Mouse (Mus musculus) liver, embryonic 14.5 days (tissue): ENCODE data around the gene Zmiz1. TPM values are rescaled to one million over a fixed set of nuclear protein-coding genes. Genes with fewer than 3 reads are reported as not detected.

Experiments used
- ATAC-seq: fragments of 200-750 bp; cut with Nextera tagmentation; 2 replicates; pipeline ENCODE4 v1.8.0; 2017; ENCODE audit warnings: moderate number of reproducible peaks, mild to moderate bottlenecking, moderate library complexity; ENCODE audit not compliant: insufficient read depth
- DNase-seq, 3 experiments: peaks; one replicate each; pipeline ENCODE4 v3.0.0-alpha.2; 2012 to 2013; ENCODE audit warnings: low read depth in 3 of 3, low spot score in 3 of 3
- H3K27ac ChIP-seq: fragments of 300-500 bp; sonication (generic); 2 replicates; pipeline ENCODE4 v1.5.1; 2014; ENCODE audit warnings: moderate library complexity, mild to moderate bottlenecking, control low read depth, inconsistent platforms
- H3K27me3 ChIP-seq: fragments of 300-500 bp; sonication (generic); 2 replicates; pipeline ENCODE4 v1.6.1; 2014; ENCODE audit warnings: mild to moderate bottlenecking, low read length, moderate library complexity; ENCODE audit not compliant: control insufficient read depth, insufficient read depth
- H3K36me3 ChIP-seq: fragments of 300-500 bp; sonication (generic); replicated peaks from 2 replicates; pipeline ENCODE4 v1.6.1; 2014; ENCODE audit warnings: low read depth; ENCODE audit not compliant: control insufficient read depth, insufficient read depth
- H3K4me1 ChIP-seq, 2 experiments: fragments of 200-500 bp in 1 of 2; fragments of 300-500 bp in 1 of 2; sonication (generic) in 1 of 2; replicated peaks; 2 replicates each; pipeline ENCODE4 v1.6.1; 2012 to 2014; ENCODE audit warnings: antibody characterized with exemption in 1 of 2, inconsistent platforms in 1 of 2, low read length in 1 of 2; ENCODE audit not compliant: control insufficient read depth in 2 of 2, insufficient read depth in 2 of 2
- H3K4me2 ChIP-seq: fragments of 300-500 bp; sonication (generic); 2 replicates; pipeline ENCODE4 v1.6.1; 2014; ENCODE audit warnings: low read depth, mild to moderate bottlenecking, control low read depth, moderate library complexity
- H3K4me3 ChIP-seq, 2 experiments: fragments of 200-500 bp in 1 of 2; fragments of 300-500 bp in 1 of 2; sonication (generic) in 1 of 2; 2 replicates each; pipeline ENCODE4 v1.5.1; 2012 to 2014; ENCODE audit warnings: low read depth in 2 of 2, low read length in 2 of 2, mild to moderate bottlenecking in 2 of 2, control low read depth in 1 of 2, inconsistent platforms in 1 of 2, moderate library complexity in 1 of 2; ENCODE audit not compliant: insufficient read depth in 1 of 2
- H3K9ac ChIP-seq: fragments of 300-500 bp; sonication (generic); replicated peaks from 2 replicates; pipeline ENCODE4 v1.6.1; 2014; ENCODE audit warnings: mild to moderate bottlenecking, control low read depth, moderate library complexity
- H3K9me3 ChIP-seq: fragments of 300-500 bp; sonication (generic); 2 replicates; pipeline ENCODE4 v1.6.1; 2016; ENCODE audit warnings: low read length, mixed read lengths; ENCODE audit not compliant: control insufficient read depth
- CTCF ChIP-seq: IDR thresholded peaks from 2 replicates; pipeline ENCODE4 v1.5.1; 2016; ENCODE audit warnings: antibody characterized with exemption, low read depth, control low read depth
- EP300 ChIP-seq: IDR thresholded peaks from 2 replicates; pipeline ENCODE4 v1.6.1; 2016; ENCODE audit warnings: antibody characterized with exemption, low read depth
- WGBS: fragments of 180-500 bp; shearing (Covaris S2); extraction: QIAGEN DNeasy Blood & Tissue Kit; methylation state at CpG from one replicate; pipeline ENCODE4 v1.1.7; 2014; ENCODE audit not compliant: insufficient replicate concordance; 5-methylcytosine and 5-hydroxymethylcytosine counted together
- polyA plus RNA-seq, 2 experiments: library from polyadenylated mRNA; depleted of rRNA in 1 of 2; stranded (reverse) in 1 of 2; unstranded in 1 of 2; fragments of >200 nt; fragmentation: Nextera tagmentation in 1 of 2; extraction: Ambion mirVana in 1 of 2; gene quantifications; 2 replicates each; pipeline versions ENCODE4 v1.2.1 to v1.2.3; 2012 to 2014

Zmiz1 gene
- polyA plus RNA-seq, 2 experiments = 3.4 to 4.0 TPM

GRCm38 (mm10) chr14:25641067-25641466, 182.1 kb downstream of the Zmiz1 start:
- WGBS = 60% methylated on average over 6 of the region's 6 CpGs
- H3K4me2 ChIP-seq = no peak overlapping the region
- DNase-seq (no peak), ATAC-seq (no peak)
- H3K4me3 ChIP-seq = no peak overlapping the region
- H3K4me1 ChIP-seq = peaks cover 0 to 7% of the 10 kb centered on the region in 2 experiments; a peak in 2 of 4 replicates
- H3K36me3 ChIP-seq = 0 out of 2 replicates have a peak, but pooled peaks cover 3% of the 10 kb centered on the region
- no peaks in the 10 kb centered on the region for H3K9me3 ChIP-seq
- no peak overlapping the region for H3K27ac ChIP-seq
- no peaks in the 10 kb centered on the region for H3K27me3 ChIP-seq
- H3K9ac ChIP-seq = no peak overlapping the region
- no peak for TF ChIP-seq EP300

- no peaks in the 10 kb centered on the region for H3K4me1 ChIP-seq
- 82% methylated on average over 9 of the region's 9 CpGs for WGBS
- no peaks in the 10 kb centered on the region for H3K27me3 ChIP-seq
- no peak overlapping the region for H3K27ac ChIP-seq
- ATAC-seq = no peak
- TF ChIP-seq EP300 = no peak
- no peak for TF ChIP-seq CTCF
- peaks cover 3% of the 10 kb centered on the region; the same call in 1 of the 2 replicates for H3K36me3 ChIP-seq
- H3K4me2 ChIP-seq = no peak overlapping the region
- no peak for DNase-seq
- H3K9me3 ChIP-seq = no peaks in the 10 kb centered on the region
- H3K4me3 ChIP-seq = no peak overlapping the region
- H3K9ac ChIP-seq = no peak overlapping the region
These were observed 186.7 kb downstream of the Zmiz1 start for GRCm38 (mm10) chr14:25645717-25646116.

- DNase-seq = peak; percentile 17 to 39 (median 26)
- H3K9ac ChIP-seq = no peak overlapping the region
- no peak overlapping the region for H3K4me2 ChIP-seq
- 39% methylated on average over 2 of the region's 2 CpGs for WGBS
- H3K27ac ChIP-seq = no peak overlapping the region
- peaks cover 3% of the 10 kb centered on the region; the same call in 1 of the 2 replicates for H3K36me3 ChIP-seq
- H3K27me3 ChIP-seq = no peaks in the 10 kb centered on the region
- no peak overlapping the region for H3K4me3 ChIP-seq
- peak; percentile 97 for TF ChIP-seq CTCF
- no peak for TF ChIP-seq EP300
- H3K4me1 ChIP-seq = no peaks in the 10 kb centered on the region
- no peaks in the 10 kb centered on the region for H3K9me3 ChIP-seq
- ATAC-seq = peak; percentile 35; the same call in 1 of the 2 replicates
These were observed 187.2 kb downstream of the Zmiz1 start for GRCm38 (mm10) chr14:25646161-25646621.

- TF ChIP-seq CTCF = no peak
- no peak for TF ChIP-seq EP300
- H3K4me1 ChIP-seq = no peaks in the 10 kb centered on the region
- no peak overlapping the region for H3K27ac ChIP-seq
- no peaks in the 10 kb centered on the region for H3K9me3 ChIP-seq
- no peak overlapping the region for H3K4me3 ChIP-seq
- H3K4me2 ChIP-seq = no peak overlapping the region
- H3K27me3 ChIP-seq = no peaks in the 10 kb centered on the region
- WGBS = 85% methylated on average over 4 of the region's 4 CpGs
- no peaks in the 10 kb centered on the region; the same call in 1 of the 2 replicates for H3K36me3 ChIP-seq
- DNase-seq = no peak
- ATAC-seq = no peak
- no peak overlapping the region for H3K9ac ChIP-seq
These were observed 192.1 kb downstream of the Zmiz1 start for GRCm38 (mm10) chr14:25651131-25651530.

- TF ChIP-seq CTCF (no peak), EP300 (no peak)
- Histone ChIP-seq H3K9ac (no peak overlapping the region), H3K4me1 (no peaks in the 10 kb centered on the region), H3K4me3 (no peak overlapping the region), H3K27ac (no peak overlapping the region), H3K36me3 (no peaks in the 10 kb centered on the region; the same call in 1 of the 2 replicates), H3K27me3 (no peaks in the 10 kb centered on the region), H3K4me2 (no peak overlapping the region), H3K9me3 (no peaks in the 10 kb centered on the region)
- WGBS = 76% methylated on average over 9 of the region's 9 CpGs
- DNase-seq = no peak
- ATAC-seq = no peak
These were observed 192.9 kb downstream of the Zmiz1 start for GRCm38 (mm10) chr14:25651905-25652304.
